Mouse (Mus musculus) limb, embryonic 13.5 days (tissue): ENCODE results near the gene Iyd. TPM values are rescaled to one million over a fixed set of nuclear protein-coding genes. Genes with fewer than 3 reads are reported as not detected.

ENCODE experiments used
- ATAC-seq: fragments of 200-750 bp; cut with Nextera tagmentation; 2 replicates; pipeline ENCODE4 v1.8.0; 2017; ENCODE audit warnings: low read depth, moderate number of reproducible peaks, moderate TSS enrichment; ENCODE audit not compliant: low FRiP score
- H3K27ac ChIP-seq: fragments of 300-500 bp; sonication (generic); 2 replicates; pipeline ENCODE4 v1.5.1; 2015; ENCODE audit warnings: inconsistent platforms, mild to moderate bottlenecking, moderate library complexity
- H3K27me3 ChIP-seq: fragments of 300-500 bp; sonication (generic); 2 replicates; pipeline ENCODE4 v1.6.1; 2015; ENCODE audit warnings: mild to moderate bottlenecking, inconsistent platforms
- H3K36me3 ChIP-seq: fragments of 300-500 bp; sonication (generic); 2 replicates; pipeline ENCODE4 v1.6.1; 2015; ENCODE audit warnings: inconsistent platforms, mild to moderate bottlenecking, moderate library complexity
- H3K4me1 ChIP-seq: fragments of 300-500 bp; sonication (generic); 2 replicates; pipeline ENCODE4 v1.6.1; 2015; ENCODE audit warnings: inconsistent platforms
- H3K4me2 ChIP-seq: fragments of 300-500 bp; sonication (generic); replicated peaks from 2 replicates; pipeline ENCODE4 v1.6.1; 2015; ENCODE audit warnings: inconsistent platforms, mild to moderate bottlenecking, moderate library complexity
- H3K4me3 ChIP-seq: fragments of 300-500 bp; sonication (generic); 2 replicates; pipeline ENCODE4 v1.5.1; 2015; ENCODE audit warnings: moderate library complexity, mild to moderate bottlenecking, inconsistent platforms
- H3K9ac ChIP-seq: fragments of 300-500 bp; sonication (generic); 2 replicates; pipeline ENCODE4 v1.6.1; 2015; ENCODE audit warnings: mild to moderate bottlenecking, inconsistent platforms
- H3K9me3 ChIP-seq: fragments of 300-500 bp; sonication (generic); 2 replicates; pipeline ENCODE4 v1.6.1; 2016; ENCODE audit warnings: inconsistent platforms
- WGBS: fragments of 180-500 bp; shearing (Covaris S2); methylation state at CpG from one replicate; pipeline ENCODE4 v1.1.7; 2015; 5-methylcytosine and 5-hydroxymethylcytosine counted together
- polyA plus RNA-seq: library from polyadenylated mRNA; unstranded; fragments of >200 nt; fragmentation: Nextera tagmentation; extraction: Ambion mirVana; gene quantifications from 2 replicates; pipeline ENCODE4 v1.2.1, GENCODE M21; 2015

Gene Iyd
- polyA plus RNA-seq, 1 experiment from 2014 or later: 0.11 TPM

- Histone ChIP-seq H3K9me3 (no peaks in the 10 kb centered on the region), H3K4me1 (no peaks in the 10 kb centered on the region), H3K4me3 (no peak overlapping the region), H3K9ac (no peak overlapping the region), H3K4me2 (no peak overlapping the region), H3K27me3 (no peaks in the 10 kb centered on the region), H3K27ac (no peak overlapping the region), H3K36me3 (no peaks in the 10 kb centered on the region)
- ATAC-seq: no peak
- WGBS: 100% methylated on average over 1 of the region's 1 CpGs
Measured at GRCm38 (mm10) chr10:3559136-3559535, 19.1 kb downstream of the Iyd start.

GRCm38 (mm10) chr10:3562165-3562564, 22.1 kb downstream of the Iyd start:
- ATAC-seq: no peak

GRCm38 (mm10) chr10:3565126-3565525, 25.1 kb downstream of the Iyd start:
- Histone ChIP-seq H3K4me2 (no peak overlapping the region), H3K27me3 (no peaks in the 10 kb centered on the region), H3K4me1 (0 out of 2 replicates have a peak, but pooled peaks cover 4% of the 10 kb centered on the region), H3K27ac (no peak overlapping the region), H3K4me3 (no peak overlapping the region), H3K9me3 (no peaks in the 10 kb centered on the region), H3K36me3 (no peaks in the 10 kb centered on the region), H3K9ac (no peak overlapping the region)
- ATAC-seq: no peak
- WGBS: 80% methylated on average over 4 of the region's 4 CpGs

More at GRCm38 (mm10) chr10:3562165-3562564, 22.1 kb downstream of the Iyd start:
- H3K36me3 ChIP-seq: no peaks in the 10 kb centered on the region
- 0 out of 2 replicates have a peak, but pooled peaks cover 4% of the 10 kb centered on the region for H3K4me1 ChIP-seq
- no peaks in the 10 kb centered on the region for H3K9me3 ChIP-seq
- H3K27ac ChIP-seq: no peak overlapping the region
- no peak overlapping the region for H3K9ac ChIP-seq
- H3K27me3 ChIP-seq: no peaks in the 10 kb centered on the region
- no peak overlapping the region for H3K4me3 ChIP-seq
- no peak overlapping the region for H3K4me2 ChIP-seq

GRCm38 (mm10) chr10:3567821-3568220, 27.8 kb downstream of the Iyd start:
- Histone ChIP-seq H3K4me2 (no peak overlapping the region), H3K9ac (no peak overlapping the region), H3K27ac (no peak overlapping the region), H3K27me3 (no peaks in the 10 kb centered on the region), H3K36me3 (no peaks in the 10 kb centered on the region), H3K9me3 (no peaks in the 10 kb centered on the region), H3K4me3 (no peak overlapping the region), H3K4me1 (0 out of 2 replicates have a peak, but pooled peaks cover 4% of the 10 kb centered on the region)
- 72% methylated on average over 6 of the region's 6 CpGs for WGBS
- ATAC-seq: no peak

GRCm38 (mm10) chr10:3572723-3573649, 32.9 kb downstream of the Iyd start:
- no peaks in the 10 kb centered on the region for H3K27me3 ChIP-seq
- H3K4me3 ChIP-seq: no peak overlapping the region
- H3K36me3 ChIP-seq: no peaks in the 10 kb centered on the region
- no peak overlapping the region for H3K27ac ChIP-seq
- no peaks in the 10 kb centered on the region for H3K9me3 ChIP-seq
- H3K9ac ChIP-seq: no peak overlapping the region
- peak; percentile 86 for ATAC-seq
- no peak overlapping the region for H3K4me2 ChIP-seq
- H3K4me1 ChIP-seq: no peaks in the 10 kb centered on the region
- WGBS: 66% methylated on average over 10 of the region's 10 CpGs

- H3K4me3 ChIP-seq: no peak overlapping the region
- no peak for ATAC-seq
Measured at GRCm38 (mm10) chr10:3573905-3574500, 34.0 kb downstream of the Iyd start.

GRCm38 (mm10) chr10:3590632-3591031, 50.6 kb downstream of the Iyd start:
- no peak overlapping the region for H3K9ac ChIP-seq
- no peak overlapping the region for H3K27ac ChIP-seq
- H3K4me2 ChIP-seq: no peak overlapping the region
- peaks cover 8% of the 10 kb centered on the region for H3K4me1 ChIP-seq
- no peaks in the 10 kb centered on the region for H3K9me3 ChIP-seq
- no peak for ATAC-seq
- H3K36me3 ChIP-seq: no peaks in the 10 kb centered on the region
- 70% methylated on average over 3 of the region's 3 CpGs for WGBS
- no peaks in the 10 kb centered on the region for H3K27me3 ChIP-seq
- H3K4me3 ChIP-seq: no peak overlapping the region

More at GRCm38 (mm10) chr10:3573905-3574500, 34.0 kb downstream of the Iyd start:
- WGBS: 76% methylated on average over 4 of the region's 4 CpGs
- H3K9ac ChIP-seq: no peak overlapping the region
- no peak overlapping the region for H3K27ac ChIP-seq
- H3K4me2 ChIP-seq: no peak overlapping the region
- no peaks in the 10 kb centered on the region for H3K27me3 ChIP-seq
- no peaks in the 10 kb centered on the region for H3K4me1 ChIP-seq
- no peaks in the 10 kb centered on the region for H3K9me3 ChIP-seq
- no peaks in the 10 kb centered on the region for H3K36me3 ChIP-seq

- 58% methylated on average over 3 of the region's 3 CpGs for WGBS
Measured at GRCm38 (mm10) chr10:3591790-3592189, 51.8 kb downstream of the Iyd start.

GRCm38 (mm10) chr10:3596697-3597096, 56.7 kb downstream of the Iyd start:
- H3K36me3 ChIP-seq: no peaks in the 10 kb centered on the region
- 0 out of 2 replicates have a peak, but pooled peaks cover 5% of the 10 kb centered on the region for H3K9me3 ChIP-seq
- no peak overlapping the region for H3K27ac ChIP-seq
- H3K4me3 ChIP-seq: no peak overlapping the region
- 58% methylated on average over 2 of the region's 2 CpGs for WGBS
- H3K4me2 ChIP-seq: no peak overlapping the region
- no peaks in the 10 kb centered on the region for H3K27me3 ChIP-seq
- H3K4me1 ChIP-seq: peaks cover 3% of the 10 kb centered on the region; the same call in 1 of the 2 replicates
- ATAC-seq: no peak
- H3K9ac ChIP-seq: no peak overlapping the region

More at GRCm38 (mm10) chr10:3591790-3592189, 51.8 kb downstream of the Iyd start:
- Histone ChIP-seq H3K4me3 (no peak overlapping the region), H3K27ac (no peak overlapping the region), H3K9ac (no peak overlapping the region), H3K36me3 (no peaks in the 10 kb centered on the region), H3K27me3 (no peaks in the 10 kb centered on the region), H3K4me1 (peaks cover 8% of the 10 kb centered on the region), H3K9me3 (no peaks in the 10 kb centered on the region), H3K4me2 (no peak overlapping the region)
- ATAC-seq: 0 out of 2 replicates have a peak, but pooled peaks have one; percentile 48

- H3K4me1 ChIP-seq: no peaks in the 10 kb centered on the region
- H3K27ac ChIP-seq: no peak overlapping the region
- no peak overlapping the region for H3K4me2 ChIP-seq
- H3K9ac ChIP-seq: no peak overlapping the region
- H3K36me3 ChIP-seq: no peaks in the 10 kb centered on the region
- 77% methylated on average over 3 of the region's 3 CpGs for WGBS
- no peak overlapping the region for H3K4me3 ChIP-seq
- ATAC-seq: no peak
- H3K9me3 ChIP-seq: 0 out of 2 replicates have a peak, but pooled peaks cover 5% of the 10 kb centered on the region
- H3K27me3 ChIP-seq: no peaks in the 10 kb centered on the region
Measured at GRCm38 (mm10) chr10:3597760-3598159, 57.7 kb downstream of the Iyd start.
